Mouse (Mus musculus) neural tube, embryonic 12.5 days (tissue): Measurements from ENCODE around the gene Slc35b3. TPM values are rescaled to one million over a fixed set of nuclear protein-coding genes. Genes with fewer than 3 reads are reported as not detected.

Experiments
- ATAC-seq: fragments of 200-750 bp; cut with Nextera tagmentation; 2 replicates; pipeline ENCODE4 v1.8.0; 2017; ENCODE audit warnings: low read depth, mild to moderate bottlenecking, moderate TSS enrichment, moderate library complexity; ENCODE audit not compliant: low FRiP score
- H3K27ac ChIP-seq: fragments of 300-500 bp; sonication (generic); 2 replicates; pipeline ENCODE4 v1.5.1; 2016
- H3K27me3 ChIP-seq: fragments of 300-500 bp; sonication (generic); replicated peaks from 2 replicates; pipeline ENCODE4 v1.6.1; 2016; ENCODE audit warnings: mild to moderate bottlenecking
- H3K36me3 ChIP-seq: fragments of 300-500 bp; sonication (generic); 2 replicates; pipeline ENCODE4 v1.6.1; 2016; ENCODE audit warnings: mild to moderate bottlenecking
- H3K4me1 ChIP-seq: fragments of 300-500 bp; sonication (generic); 2 replicates; pipeline ENCODE4 v1.6.1; 2016
- H3K4me2 ChIP-seq: fragments of 300-500 bp; sonication (generic); replicated peaks from 2 replicates; pipeline ENCODE4 v1.6.1; 2016; ENCODE audit warnings: mild to moderate bottlenecking
- H3K4me3 ChIP-seq: fragments of 300-500 bp; sonication (generic); 2 replicates; pipeline ENCODE4 v1.5.1; 2016
- H3K9ac ChIP-seq: fragments of 300-500 bp; sonication (generic); 2 replicates; pipeline ENCODE4 v1.6.1; 2016; ENCODE audit warnings: mild to moderate bottlenecking
- H3K9me3 ChIP-seq: fragments of 300-500 bp; sonication (generic); 2 replicates; pipeline ENCODE4 v1.6.1; 2016; ENCODE audit warnings: mild to moderate bottlenecking
- WGBS: fragments of 180-500 bp; shearing (Covaris S2); methylation state at CpG from one replicate; pipeline ENCODE4 v1.1.7; 2016; 5-methylcytosine and 5-hydroxymethylcytosine counted together
- polyA plus RNA-seq: library from polyadenylated mRNA; unstranded; fragments of >200 nt; fragmentation: Nextera tagmentation; extraction: Ambion mirVana; gene quantifications from 2 replicates; pipeline ENCODE4 v1.2.1, GENCODE M21; 2016

Gene Slc35b3
- polyA plus RNA-seq, 1 experiment from 2014 or later, result 33.4 TPM

DNA sequence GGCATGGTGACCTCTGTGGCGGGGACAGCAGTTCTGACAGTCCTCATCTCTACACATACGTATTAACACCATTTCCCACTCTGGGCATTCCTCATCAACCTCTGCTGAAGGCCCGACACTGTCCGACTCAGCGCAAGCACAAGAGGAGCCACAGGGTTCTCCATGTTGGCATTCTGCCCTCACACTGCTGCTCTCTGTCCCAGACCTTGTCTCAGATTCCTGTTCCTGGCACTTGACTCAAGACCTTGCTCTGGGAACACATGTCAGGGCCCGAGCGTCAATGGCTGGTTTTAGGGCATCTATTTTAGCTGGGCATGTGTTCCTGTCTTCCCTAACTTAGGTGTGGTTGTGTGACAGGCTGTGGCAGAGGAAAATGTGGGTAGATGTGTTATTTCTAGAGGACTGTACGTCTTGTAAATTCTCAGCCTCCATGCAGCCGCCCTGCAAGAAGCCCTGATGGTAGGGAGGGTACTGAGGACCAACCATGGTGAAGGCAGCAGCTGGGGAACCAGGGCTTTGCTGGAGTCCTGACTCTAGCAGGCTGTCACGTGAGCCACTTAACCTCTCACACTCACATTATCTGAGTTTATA lies 24.7 kb downstream of the Slc35b3 start:
- no peaks in the 10 kb centered on the region for H3K4me1 ChIP-seq
- H3K4me3 ChIP-seq, result no peak overlapping the region
- H3K27ac ChIP-seq, result no peak overlapping the region
- peaks cover 41% of the 10 kb centered on the region for H3K36me3 ChIP-seq
- no peak overlapping the region for H3K9ac ChIP-seq
- no peak overlapping the region for H3K4me2 ChIP-seq
- H3K27me3 ChIP-seq, result no peaks in the 10 kb centered on the region
- no peak for ATAC-seq
- H3K9me3 ChIP-seq, result no peaks in the 10 kb centered on the region
- 95% methylated on average over 10 of the region's 10 CpGs for WGBS

DNA sequence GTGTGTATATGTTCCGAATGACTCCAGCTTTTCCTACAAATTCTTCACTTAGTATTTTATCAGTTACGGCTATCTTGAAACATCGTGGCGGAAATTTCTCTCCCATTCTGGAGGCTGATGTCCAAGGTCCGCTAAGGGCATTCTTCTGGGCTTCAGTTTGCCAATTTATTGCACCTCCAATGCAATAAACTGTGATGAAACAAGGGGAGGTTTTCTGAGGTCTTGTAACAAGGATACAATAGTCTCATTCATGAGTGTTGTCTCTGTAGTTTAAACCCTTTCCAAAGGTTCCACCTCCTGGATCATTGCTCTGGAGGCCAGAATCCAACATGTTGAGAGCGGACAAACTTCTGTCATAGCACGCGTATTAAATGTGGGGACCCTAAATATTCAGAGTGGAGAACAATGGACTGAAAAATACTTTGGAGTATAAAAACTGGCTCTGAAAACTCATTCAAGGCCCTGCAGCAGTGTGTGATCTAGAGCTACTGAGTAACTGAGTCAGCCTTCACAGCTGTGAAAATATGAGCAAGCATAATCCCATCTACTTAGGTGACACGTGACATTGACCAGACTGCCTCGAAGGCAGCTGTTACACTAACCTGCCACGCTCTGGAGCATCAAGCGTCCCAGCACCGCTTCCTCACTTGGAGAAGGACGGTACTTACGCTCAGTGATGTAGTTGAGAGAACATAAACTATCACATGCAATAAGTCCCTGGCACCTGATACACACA lies 30.7 kb downstream of the Slc35b3 start:
- no peak overlapping the region for H3K4me2 ChIP-seq
- 82% methylated on average over 15 of the region's 15 CpGs for WGBS
- no peak overlapping the region for H3K9ac ChIP-seq
- no peaks in the 10 kb centered on the region for H3K27me3 ChIP-seq
- ATAC-seq, result no peak
- H3K4me1 ChIP-seq, result no peaks in the 10 kb centered on the region
- H3K4me3 ChIP-seq, result no peak overlapping the region
- no peak overlapping the region for H3K27ac ChIP-seq
- peaks cover 23% of the 10 kb centered on the region for H3K36me3 ChIP-seq
- H3K9me3 ChIP-seq, result no peaks in the 10 kb centered on the region

DNA sequence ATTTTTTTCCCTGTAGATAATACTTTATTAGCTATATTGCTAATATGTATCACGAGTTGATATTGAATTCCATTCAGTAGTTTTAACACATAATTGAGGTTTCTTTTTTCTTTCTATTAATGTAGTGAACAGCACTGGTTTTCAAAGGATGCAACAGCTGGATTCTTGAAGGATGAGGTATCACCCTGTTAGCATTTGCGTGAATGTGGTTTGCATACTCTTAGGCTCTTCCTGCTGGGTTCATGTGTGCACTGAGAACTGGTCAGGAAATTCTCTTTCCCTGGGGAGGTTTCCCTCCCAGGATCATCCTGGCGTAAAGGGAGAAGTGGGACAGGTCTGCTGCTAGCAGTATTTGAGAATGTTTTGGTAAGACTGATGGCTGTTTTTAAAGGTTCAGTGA lies 38.0 kb downstream of the Slc35b3 start:
- Histone ChIP-seq H3K27me3 (no peaks in the 10 kb centered on the region), H3K4me3 (no peak overlapping the region), H3K4me1 (no peaks in the 10 kb centered on the region), H3K9ac (no peak overlapping the region), H3K36me3 (no peaks in the 10 kb centered on the region), H3K27ac (no peak overlapping the region), H3K9me3 (no peaks in the 10 kb centered on the region), H3K4me2 (no peak overlapping the region)
- no peak for ATAC-seq
- WGBS, result 75% methylated on average over 3 of the region's 3 CpGs

DNA sequence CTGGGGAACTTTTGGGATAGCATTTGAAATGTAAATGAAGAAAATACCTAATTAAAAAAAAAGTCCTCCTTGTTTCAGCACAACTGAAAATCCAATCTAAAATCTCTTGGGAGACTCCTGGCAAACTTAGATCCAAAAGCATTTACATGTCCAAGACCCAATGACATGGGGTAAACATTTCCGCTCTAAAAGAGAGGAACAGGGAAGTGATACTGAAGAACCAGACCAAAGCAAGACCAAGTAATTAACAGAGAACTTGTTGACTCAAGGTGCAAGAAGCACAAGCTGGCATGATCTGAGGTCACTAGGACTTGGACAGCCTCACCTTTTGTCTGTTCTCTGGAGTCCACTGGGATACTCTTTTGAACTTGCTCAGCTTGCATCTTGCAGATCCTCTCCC lies 39.4 kb downstream of the Slc35b3 start:
- 92% methylated on average over 1 of the region's 1 CpGs for WGBS

DNA sequence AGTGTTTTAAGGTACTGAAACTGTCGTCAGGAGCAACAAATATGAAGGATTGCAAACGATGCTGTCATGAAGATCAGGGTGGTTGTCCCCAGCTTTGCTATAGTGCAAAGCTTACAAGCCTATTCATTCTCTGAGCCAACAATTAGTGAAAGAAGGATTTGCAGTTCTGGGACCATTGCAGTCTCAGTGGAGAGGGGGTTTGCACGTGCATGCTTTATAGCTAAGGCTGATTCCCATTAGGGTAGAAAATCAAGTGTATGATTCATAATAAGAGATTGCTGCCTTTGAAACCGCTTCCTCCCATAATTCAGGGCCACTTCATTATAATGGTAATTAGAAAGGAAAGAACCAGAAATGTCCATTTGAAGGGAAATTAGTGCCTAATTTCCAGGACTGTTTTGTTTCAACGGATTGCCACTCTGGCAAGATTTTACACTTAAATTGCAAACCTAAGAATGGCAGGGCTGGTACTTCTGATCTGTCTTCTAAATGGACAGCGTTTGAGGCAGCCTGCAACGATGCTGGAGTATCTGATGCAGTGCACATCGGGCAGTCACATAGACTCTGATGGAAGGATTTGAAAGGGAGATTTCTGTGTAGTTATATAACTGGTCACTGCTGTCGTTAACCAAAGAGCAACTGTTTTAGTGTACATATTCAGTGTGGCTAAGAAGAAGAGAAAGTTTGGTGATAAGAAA lies 42.3 kb downstream of the Slc35b3 start:
- no peaks in the 10 kb centered on the region for H3K27me3 ChIP-seq
- ATAC-seq, result no peak
- no peaks in the 10 kb centered on the region for H3K36me3 ChIP-seq
- no peak overlapping the region for H3K4me2 ChIP-seq
- 50% methylated on average over 9 of the region's 9 CpGs for WGBS
- H3K9me3 ChIP-seq, result no peaks in the 10 kb centered on the region
- H3K4me1 ChIP-seq, result no peaks in the 10 kb centered on the region
- H3K4me3 ChIP-seq, result no peak overlapping the region
- no peak overlapping the region; the same call in 1 of the 2 replicates for H3K9ac ChIP-seq
- no peak overlapping the region for H3K27ac ChIP-seq

More for the DNA sequence above, 39.4 kb downstream of the Slc35b3 start:
- Histone ChIP-seq H3K4me2 (no peak overlapping the region), H3K9me3 (no peaks in the 10 kb centered on the region), H3K27ac (no peak overlapping the region), H3K4me1 (no peaks in the 10 kb centered on the region), H3K36me3 (no peaks in the 10 kb centered on the region), H3K4me3 (no peak overlapping the region), H3K9ac (no peak overlapping the region), H3K27me3 (no peaks in the 10 kb centered on the region)
- no peak for ATAC-seq

DNA sequence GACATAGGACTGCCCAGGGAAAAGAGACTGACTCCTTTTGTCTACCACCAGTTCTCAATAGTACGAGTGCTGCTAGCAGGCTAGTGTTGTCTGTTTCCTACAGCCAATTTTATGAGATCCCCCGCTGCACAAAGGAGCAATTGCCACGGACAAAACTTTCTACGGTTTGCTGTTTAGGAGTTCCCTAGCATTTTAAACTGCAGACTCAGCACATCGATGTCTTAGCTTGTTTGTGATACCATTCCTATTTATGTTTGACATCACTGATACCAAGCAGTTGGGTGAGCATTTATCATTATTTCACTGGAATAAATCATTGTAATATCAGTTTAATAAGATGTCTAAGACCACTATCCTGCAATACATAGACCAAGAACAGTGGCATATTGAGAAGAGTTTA lies 43.1 kb downstream of the Slc35b3 start:
- WGBS, result 27% methylated on average over 5 of the region's 5 CpGs
- ATAC-seq, result no peak
- Histone ChIP-seq H3K36me3 (no peaks in the 10 kb centered on the region), H3K4me3 (no peak overlapping the region), H3K27me3 (no peaks in the 10 kb centered on the region), H3K27ac (no peak overlapping the region), H3K4me2 (no peak overlapping the region), H3K9me3 (no peaks in the 10 kb centered on the region), H3K4me1 (no peaks in the 10 kb centered on the region), H3K9ac (no peak overlapping the region)

DNA sequence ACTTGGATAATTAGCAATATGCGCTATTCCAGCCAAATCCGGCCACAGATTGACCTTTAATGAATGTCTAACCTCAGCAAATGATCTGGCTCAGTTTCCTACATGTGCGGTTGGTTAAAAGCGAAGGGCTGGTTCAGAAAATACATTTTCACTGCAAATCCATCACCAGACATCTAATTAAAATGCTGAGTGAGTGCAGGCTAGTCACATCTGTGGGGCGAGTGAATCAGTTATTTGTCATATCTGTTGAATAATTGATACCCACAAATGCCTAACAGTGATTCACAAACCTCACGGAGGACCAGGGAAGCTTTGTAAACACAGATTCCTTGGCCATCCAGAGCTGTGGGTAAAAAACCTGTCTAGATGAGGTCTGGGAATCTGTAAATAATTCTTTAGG lies 45.9 kb downstream of the Slc35b3 start:
- WGBS, result 80% methylated on average over 6 of the region's 6 CpGs
- no peaks in the 10 kb centered on the region for H3K4me1 ChIP-seq
- no peak for ATAC-seq
- H3K27ac ChIP-seq, result no peak overlapping the region
- no peaks in the 10 kb centered on the region for H3K9me3 ChIP-seq
- no peak overlapping the region for H3K4me3 ChIP-seq
- H3K9ac ChIP-seq, result no peak overlapping the region
- H3K27me3 ChIP-seq, result no peaks in the 10 kb centered on the region
- no peak overlapping the region for H3K4me2 ChIP-seq
- no peaks in the 10 kb centered on the region for H3K36me3 ChIP-seq

DNA sequence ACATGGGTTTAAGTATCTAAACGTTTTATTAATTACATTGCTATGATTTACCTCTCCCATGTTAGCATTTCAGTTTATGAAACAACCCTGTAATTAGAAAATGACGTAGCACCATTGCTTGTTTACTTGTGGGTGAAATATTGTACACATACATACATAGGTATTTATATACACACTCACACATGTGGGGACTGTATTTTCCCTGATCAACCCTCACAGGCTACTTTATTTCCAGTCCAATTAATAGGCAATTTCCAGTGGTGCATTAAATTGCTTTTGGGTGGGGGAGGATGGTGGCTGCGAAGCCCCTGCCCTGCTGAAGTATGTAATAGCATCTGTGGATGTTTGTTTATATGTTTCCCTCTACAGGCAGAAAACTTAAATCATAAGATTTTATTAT lies 68.3 kb downstream of the Slc35b3 start:
- Histone ChIP-seq H3K4me2 (no peak overlapping the region), H3K9me3 (no peaks in the 10 kb centered on the region), H3K4me3 (no peak overlapping the region), H3K4me1 (no peaks in the 10 kb centered on the region), H3K9ac (no peak overlapping the region), H3K27ac (no peak overlapping the region), H3K27me3 (no peaks in the 10 kb centered on the region), H3K36me3 (no peaks in the 10 kb centered on the region)
- 67% methylated on average over 3 of the region's 3 CpGs for WGBS
- no peak for ATAC-seq
